Mouse (Mus musculus): ENCODE data around the gene Cpa4.

Cpa4 gene

DNA sequence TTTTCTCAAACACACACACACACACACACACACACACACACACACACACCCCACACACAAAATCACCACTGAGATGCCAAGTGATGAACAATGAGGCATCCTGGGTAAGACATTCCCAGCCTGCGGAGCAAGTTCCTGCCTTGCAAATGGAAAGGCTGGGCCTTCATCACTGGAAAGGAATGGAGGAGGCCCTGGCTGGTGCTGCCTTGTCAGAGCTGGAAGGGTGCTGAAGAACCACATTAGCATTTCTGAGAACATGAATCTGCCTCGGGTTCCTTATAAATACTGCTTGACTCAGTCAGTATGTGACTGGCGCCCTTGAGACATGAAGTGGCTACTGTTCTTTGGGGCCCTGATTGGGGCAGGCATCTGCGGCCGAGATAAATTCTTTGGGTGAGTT, at the start of gene Cpa4:
TSS of gene Cpa4 (plus strand) at position 301 of the 400 bp plus-strand sequence.
- DNase-seq (ENCODE audit: low spot score) = no peak

- DNase-seq (ENCODE audit: low spot score) = no peak
These were observed 47.8 kb upstream of the Cpa4 start for GRCm38 (mm10) chr6:30520400-30520799.

- no peak for DNase-seq (ENCODE audit: low spot score)
These were observed 42.5 kb upstream of the Cpa4 start for GRCm38 (mm10) chr6:30525456-30526332.

DNA sequence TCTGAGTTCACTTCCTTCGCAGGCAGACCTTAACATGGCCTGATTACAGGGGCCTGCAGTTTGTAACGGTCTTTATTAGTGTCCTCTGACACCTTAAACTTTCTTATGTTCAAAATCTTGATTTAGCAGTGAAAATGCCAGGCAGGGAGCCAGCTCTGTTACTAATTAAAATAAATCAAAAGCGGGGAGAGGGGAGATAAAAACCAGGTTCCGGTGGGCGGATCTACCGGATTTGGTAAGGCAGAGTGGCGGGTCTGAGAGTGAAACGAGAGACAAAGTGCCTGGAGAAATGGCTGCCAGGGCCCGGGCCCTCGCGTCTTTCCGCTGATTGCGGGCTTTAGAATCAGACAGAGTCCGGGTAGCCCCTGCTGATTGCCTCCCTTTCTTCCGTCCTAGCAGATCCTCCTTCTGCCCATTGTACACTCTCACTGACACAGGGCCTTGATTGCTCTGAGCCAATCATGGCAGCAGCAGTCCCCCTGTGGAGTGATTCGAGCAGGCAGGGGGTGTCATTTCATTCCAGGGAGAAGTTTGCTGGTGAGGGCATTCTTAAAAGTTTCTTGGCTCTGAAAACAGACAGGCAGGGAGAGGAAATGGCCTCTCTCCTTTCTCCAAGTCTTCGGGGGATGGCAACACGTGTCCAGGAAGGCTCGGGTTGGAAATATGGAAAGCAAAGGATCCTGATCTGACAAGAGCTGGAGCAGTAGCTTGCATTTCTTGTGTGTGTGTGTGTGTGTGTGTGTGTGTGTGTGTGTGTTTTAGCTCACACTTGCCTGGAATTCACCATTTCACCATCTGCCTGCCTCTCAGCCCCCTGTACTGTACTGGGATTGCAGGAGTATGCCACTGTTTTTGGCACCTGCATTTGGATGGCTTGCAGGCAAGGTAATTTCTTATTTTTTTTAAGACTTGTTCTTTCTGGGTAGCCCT, 41.3 kb upstream of the Cpa4 start:
- peak; percentile 39 for DNase-seq (ENCODE audit: low spot score)

DNA sequence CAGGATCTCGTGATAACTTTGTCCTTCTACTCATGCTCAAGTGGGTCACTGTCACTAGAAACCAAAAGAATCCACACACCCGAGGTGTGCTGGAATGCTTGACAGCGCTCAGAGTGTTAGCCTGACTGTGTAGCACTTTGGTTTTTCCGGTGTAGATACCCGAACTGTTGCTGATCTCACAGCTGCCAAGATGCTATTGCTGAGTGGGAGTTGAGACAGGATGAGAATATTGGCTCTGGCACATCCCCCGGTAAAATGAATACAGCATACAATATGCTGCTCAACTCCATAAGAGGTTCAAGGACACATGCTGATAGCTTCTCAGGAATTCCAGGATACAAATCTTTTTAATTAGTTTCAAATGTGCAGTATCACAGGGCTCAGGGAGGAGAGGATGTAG, 39.4 kb upstream of the Cpa4 start:
- DNase-seq (ENCODE audit: low spot score) = peak; percentile 60

- no peak for DNase-seq (ENCODE audit: low spot score)
These were observed 32.8 kb upstream of the Cpa4 start for GRCm38 (mm10) chr6:30535340-30535739.

GRCm38 (mm10) chr6:30538240-30538639, 29.9 kb upstream of the Cpa4 start:
- no peak for DNase-seq (ENCODE audit: low spot score)

DNA sequence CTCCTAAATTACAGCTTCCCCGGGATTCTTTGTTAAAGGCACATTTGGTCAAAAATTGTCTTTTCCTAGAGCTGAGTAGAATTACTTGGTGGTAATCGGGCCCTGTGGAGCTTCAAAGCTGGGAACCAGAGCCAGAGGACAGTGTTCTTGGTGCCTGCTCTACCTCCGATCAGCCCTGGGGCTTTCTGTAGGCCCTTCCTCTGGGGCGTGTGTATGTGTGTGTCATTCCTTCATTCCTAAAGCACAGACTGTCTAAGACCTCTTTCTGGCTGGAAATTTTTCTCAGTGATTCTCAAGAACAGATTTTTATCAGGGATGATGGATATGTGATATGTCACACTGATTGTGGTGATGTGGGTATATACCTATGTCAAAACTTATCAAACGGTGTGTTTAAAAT, 29.4 kb upstream of the Cpa4 start:
- DNase-seq (ENCODE audit: low spot score) = no peak

GRCm38 (mm10) chr6:30541009-30541799, 27.0 kb upstream of the Cpa4 start, which contains the start of gene Cpa2:
Gene Cpa2, plus strand, starts transcription at chr6:30541582.
- DNase-seq (ENCODE audit: low spot score) = no peak

DNA sequence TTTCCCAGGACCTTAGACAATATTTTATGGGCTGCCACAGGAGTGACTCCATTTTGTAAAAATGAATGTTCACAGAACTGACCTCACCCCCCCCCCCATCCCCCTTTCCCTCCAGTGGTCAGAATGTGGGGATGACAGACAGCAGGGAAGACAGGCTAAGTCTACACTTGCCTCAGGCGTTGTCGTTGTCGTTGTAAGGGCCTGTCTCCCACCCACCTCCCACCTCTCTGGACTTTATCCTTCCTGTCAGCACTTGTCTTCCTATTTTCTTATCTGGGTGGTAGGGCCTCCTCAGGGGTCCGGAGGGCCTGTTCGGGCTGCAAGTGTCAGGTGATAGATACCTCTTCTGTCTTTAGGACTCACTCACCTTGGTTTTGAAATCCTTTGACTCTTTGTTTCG, 25.9 kb upstream of the Cpa4 start:
- no peak for DNase-seq (ENCODE audit: low spot score)

DNA sequence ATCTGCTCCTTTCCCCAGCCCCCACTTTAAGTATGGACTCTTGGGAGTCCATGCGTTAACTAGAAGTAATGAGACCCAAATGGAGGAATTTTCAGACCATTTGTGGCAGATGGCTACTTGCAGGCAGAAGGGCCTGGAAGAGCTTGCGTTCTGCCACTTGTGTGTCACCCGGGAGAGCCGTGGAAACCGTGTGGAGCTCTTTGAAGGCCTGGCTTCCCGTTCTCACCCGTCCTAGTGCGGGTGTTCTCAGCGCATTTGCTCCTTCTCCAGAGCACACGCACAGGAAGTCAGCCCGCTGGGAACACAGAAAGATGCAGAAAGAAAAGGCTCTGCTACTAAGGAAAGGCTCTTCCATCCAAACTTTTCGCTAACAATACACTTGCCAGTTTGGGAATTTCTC, 25.1 kb upstream of the Cpa4 start:
- no peak for DNase-seq (ENCODE audit: low spot score)

- no peak for DNase-seq (ENCODE audit: low spot score)
These were observed 24.3 kb upstream of the Cpa4 start for GRCm38 (mm10) chr6:30543851-30544250.

DNA sequence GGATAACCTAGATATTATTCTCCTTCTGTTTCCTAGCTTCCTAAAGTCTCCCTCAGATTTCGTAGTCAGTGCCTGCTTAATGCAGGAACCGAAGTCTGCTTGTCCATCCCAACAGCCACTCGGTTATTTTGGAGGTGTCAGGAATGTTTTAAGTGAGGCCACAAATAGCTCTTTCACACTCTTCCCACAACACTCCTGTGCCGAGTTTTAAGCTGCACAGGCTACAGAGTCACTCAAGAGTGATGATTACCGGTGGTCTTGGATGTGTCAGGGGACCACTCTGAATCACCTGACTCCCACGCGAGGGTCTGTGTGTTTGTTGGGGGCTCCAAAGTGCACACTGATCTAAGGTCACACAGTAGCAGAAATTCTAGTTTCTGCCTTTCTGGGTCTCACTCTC, 22.5 kb upstream of the Cpa4 start:
- no peak for DNase-seq (ENCODE audit: low spot score)

DNA sequence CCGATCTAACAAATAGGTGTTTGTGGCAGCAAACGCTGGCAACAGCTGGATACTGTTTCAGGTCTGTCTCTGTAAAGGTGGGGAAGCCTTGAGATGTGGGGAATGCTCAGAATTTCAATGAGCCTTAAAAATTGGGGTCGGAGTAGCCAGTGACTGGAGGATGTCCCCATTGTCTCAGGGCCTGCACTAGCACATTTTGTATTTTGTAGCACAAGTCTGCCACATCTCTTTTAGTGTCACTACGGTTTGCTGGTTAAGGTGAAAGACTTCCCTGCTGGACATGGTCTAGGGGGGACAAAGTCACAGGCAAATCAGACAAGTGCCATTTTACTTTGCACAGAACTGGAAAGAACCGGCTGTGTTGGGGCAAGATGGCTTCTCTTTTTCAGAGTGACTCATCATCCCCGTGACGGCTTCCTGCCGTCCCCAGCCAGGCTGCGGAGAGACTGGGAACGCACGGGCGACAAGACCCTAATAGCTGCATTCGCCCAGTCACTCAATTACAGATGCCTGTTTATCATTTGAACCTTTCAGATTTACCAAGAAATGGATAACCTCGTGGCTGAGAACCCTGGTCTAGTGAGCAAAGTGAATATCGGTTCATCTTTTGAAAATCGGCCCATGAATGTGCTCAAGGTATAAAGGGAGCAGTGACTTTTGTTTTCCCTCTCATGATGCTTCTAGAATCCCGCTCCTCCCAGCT, 21.4 kb upstream of the Cpa4 start:
- DNase-seq (ENCODE audit: low spot score) = no peak

GRCm38 (mm10) chr6:30547274-30547645, 20.9 kb upstream of the Cpa4 start:
- DNase-seq (ENCODE audit: low spot score) = no peak

- no peak for DNase-seq (ENCODE audit: low spot score)
These were observed 20.4 kb upstream of the Cpa4 start for GRCm38 (mm10) chr6:30547656-30548306.

- DNase-seq (ENCODE audit: low spot score) = no peak
These were observed 18.9 kb upstream of the Cpa4 start for GRCm38 (mm10) chr6:30549231-30549761.

GRCm38 (mm10) chr6:30550496-30551192, 17.5 kb upstream of the Cpa4 start:
- DNase-seq (ENCODE audit: low spot score) = no peak

DNA sequence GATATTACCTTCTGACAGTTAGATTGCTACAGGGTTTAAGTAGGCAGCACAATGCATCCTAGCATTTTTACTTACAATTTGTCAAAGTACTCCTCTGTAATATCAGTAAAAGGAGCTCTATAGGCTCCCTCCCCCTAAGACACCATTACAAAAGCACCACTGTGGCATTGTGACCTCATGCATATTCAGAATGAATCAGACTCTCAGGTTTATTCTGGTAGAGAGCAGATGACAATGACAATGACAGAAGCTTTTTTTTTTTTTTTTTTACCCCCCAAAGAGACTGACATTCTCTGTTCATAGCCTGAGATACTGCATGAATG, 17.0 kb upstream of the Cpa4 start:
- no peak for DNase-seq (ENCODE audit: low spot score)

All from testis, postnatal 14 days (tissue).